Mouse (Mus musculus): Measurements from ENCODE around the gene Mab21l3.

- TF ChIP-seq CTCF (IDR thresholded peaks at IDR 0.05; ENCODE audit: control insufficient read depth, insufficient read depth, insufficient replicate concordance, low read depth, low read length) (no peak), POLR2A (IDR thresholded peaks at IDR 0.05; ENCODE audit: control insufficient read depth, low read depth, low read length) (no peak)
Observed at GRCm38 (mm10) chr3:101878136-101878535, 29.4 kb upstream of the Mab21l3 start.
